11 mouse cellular contexts compared by ENCODE assay signal in the genomic region with DNA sequence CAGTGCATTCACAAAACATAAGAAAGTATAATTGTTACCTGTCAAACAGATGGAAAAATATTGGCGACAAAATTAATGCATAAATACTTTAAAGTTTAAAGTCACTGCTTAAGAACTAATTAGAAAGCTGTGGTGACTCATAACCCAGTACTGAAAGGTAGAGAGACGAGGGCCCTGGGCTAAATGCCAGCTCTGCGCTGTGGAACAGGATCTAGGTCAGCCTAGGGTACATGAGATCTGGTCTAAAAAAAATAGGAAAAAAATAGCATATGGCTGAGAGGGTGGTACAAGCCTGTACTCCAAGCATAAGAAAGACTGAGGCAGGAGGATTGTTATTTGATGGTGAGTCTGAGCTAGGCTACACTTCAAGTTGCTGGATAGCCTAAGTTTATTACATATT. TPM values are rescaled to one million over a fixed set of nuclear protein-coding genes. Genes with fewer than 3 reads are reported as not detected.
DNase-seq lines count a peak whose midpoint lies in the region; ATAC-seq lines count a peak whose summit lies in the region.
"Had no signal": no experiment of that assay in that cellular context is flagged by ENCODE, and none has a peak within 500 bp of the region (broad histone marks: within the 10 kb centered on the region; RNA-seq: fewer than 3 reads in every experiment).

No protein-coding gene starts in this region.

- H3K36me3 ChIP-seq in hindbrain, embryonic 13.5 days = peaks cover 69% of the 10 kb centered on the region

- ATAC-seq in cerebellum, adult (ENCODE audit: insufficient number of reproducible peaks, low FRiP score, low TSS enrichment) = peak; percentile 86
- no peak for ATAC-seq in hindbrain, embryonic 13.5 days (ENCODE audit: low FRiP score)
- ATAC-seq: intestine, embryonic 16.5 days had no signal

- H3K4me1 ChIP-seq in hindbrain, embryonic 13.5 days (replicated peaks) = no peaks in the 10 kb centered on the region
- H3K4me1 ChIP-seq: embryonic facial prominence, embryonic 13.5 days; midbrain, embryonic 10.5 days had no signal

- H3K4me3 ChIP-seq in hindbrain, embryonic 13.5 days = no peak overlapping the region
- H3K4me3 ChIP-seq: embryonic facial prominence, embryonic 13.5 days; midbrain, embryonic 10.5 days had no signal

- no peak for DNase-seq in cerebellum, postnatal 4 days (ENCODE audit: low spot score in 2 of 2)
- DNase-seq in lung, postnatal 14 days = peak; percentile 41
- no peak for DNase-seq in lung, postnatal 4 days
- DNase-seq in cerebellum, adult 8-10 months = peak; percentile 64
- DNase-seq in left cerebral cortex, postnatal 14 days (ENCODE audit: low spot score in 2 of 2) = peak; percentile 26 to 44
- DNase-seq in embryo, embryonic 11 days = no peak

- H3K9ac ChIP-seq in hindbrain, embryonic 13.5 days = no peak overlapping the region
- H3K9ac ChIP-seq: embryonic facial prominence, embryonic 13.5 days had no signal

- H3K4me2 ChIP-seq in hindbrain, embryonic 13.5 days = no peak overlapping the region
- H3K4me2 ChIP-seq: embryonic facial prominence, embryonic 13.5 days had no signal

- H3K9me3 ChIP-seq in hindbrain, embryonic 13.5 days = no peaks in the 10 kb centered on the region
- H3K9me3 ChIP-seq: embryonic facial prominence, embryonic 13.5 days; midbrain, embryonic 10.5 days had no signal

- no peaks in the 10 kb centered on the region for H3K27me3 ChIP-seq in hindbrain, embryonic 13.5 days
- H3K27me3 ChIP-seq: embryonic facial prominence, embryonic 13.5 days had no signal

- WGBS in hindbrain, embryonic 13.5 days = 87% methylated on average over 3 of the region's 3 CpGs

- H3K27ac ChIP-seq in hindbrain, embryonic 13.5 days = no peak overlapping the region
- H3K27ac ChIP-seq: embryonic facial prominence, embryonic 13.5 days; midbrain, embryonic 10.5 days had no signal

- intact Hi-C loops in left cerebral cortex, postnatal 14 days (cut with DNase I) = no loop called here

RNA-seq across cellular contexts. Expression of a gene that starts 17.6 kb away (rescaled TPM):
- total RNA-seq in left cerebral cortex, postnatal 14 days (2021) = 10 to 100 TPM; 33.0 to 36.2 TPM
- polyA plus RNA-seq in hindbrain, embryonic 13.5 days (2015; fragmentation: Nextera tagmentation; extraction: Ambion mirVana) = 7.5 and 8.1 TPM in 2 replicates

RNA-seq across cellular contexts. Expression of a gene that starts 43.9 kb away (rescaled TPM):
- total RNA-seq in left cerebral cortex, postnatal 14 days (2021) = 10 to 100 TPM; 58.3 to 72.2 TPM
- polyA plus RNA-seq in hindbrain, embryonic 13.5 days (2015; fragmentation: Nextera tagmentation; extraction: Ambion mirVana) = 23.9 and 24.7 TPM in 2 replicates

Comparison
In these comparisons a context has a peak if more than half of its experiments do, and no peak if none do; other contexts are left out.
1. DNase-seq: peak in lung, postnatal 14 days (single experiment), cerebellum, adult 8-10 months (single experiment) and left cerebral cortex, postnatal 14 days (2 of 2); none in cerebellum, postnatal 4 days (0 of 2), lung, postnatal 4 days (0 of 2) and embryo, embryonic 11 days (single experiment).